Mouse (Mus musculus) ES-Bruce4 (cell line): ENCODE measurements around the gene Cobll1. TPM values are rescaled to one million over a fixed set of nuclear protein-coding genes. Genes with fewer than 3 reads are reported as not detected.

Experiments used
- H3K27ac ChIP-seq: 2 replicates; pipeline ENCODE4 v1.5.1; 2012; ENCODE audit warnings: low read length, inconsistent platforms; ENCODE audit not compliant: insufficient read depth
- H3K27me3 ChIP-seq: 2 replicates; pipeline ENCODE4 v1.6.1; 2012; ENCODE audit warnings: mild to moderate bottlenecking, low read length, inconsistent platforms; ENCODE audit not compliant: control insufficient read depth, poor library complexity, insufficient read depth, severe bottlenecking
- H3K36me3 ChIP-seq: 2 replicates; pipeline ENCODE4 v1.6.1; 2012; ENCODE audit warnings: inconsistent platforms, mild to moderate bottlenecking, low read length, moderate library complexity; ENCODE audit not compliant: control insufficient read depth, poor library complexity, insufficient read depth, severe bottlenecking
- H3K4me1 ChIP-seq: one replicate; pipeline ENCODE4 v1.8.1; 2011; ENCODE audit warnings: low read length; ENCODE audit not compliant: control insufficient read depth, insufficient read depth
- H3K4me3 ChIP-seq: 2 replicates; pipeline ENCODE4 v1.5.1; 2011; ENCODE audit warnings: low read depth, mild to moderate bottlenecking, low read length
- H3K9ac ChIP-seq: 2 replicates; pipeline ENCODE4 v1.6.1; 2012; ENCODE audit warnings: low read depth, mild to moderate bottlenecking, inconsistent platforms; ENCODE audit not compliant: poor library complexity, severe bottlenecking
- H3K9me3 ChIP-seq: replicated peaks from 2 replicates; pipeline ENCODE4 v1.6.1; 2012; ENCODE audit warnings: mild to moderate bottlenecking, low read length, inconsistent platforms; ENCODE audit not compliant: control insufficient read depth, poor library complexity, insufficient read depth, severe bottlenecking
- CTCF ChIP-seq: IDR thresholded peaks from one replicate; pipeline ENCODE4 v1.8.1; 2011; ENCODE audit warnings: low read depth, low read length
- EP300 ChIP-seq: IDR thresholded peaks from 2 replicates; pipeline ENCODE4 v1.6.1; 2011; ENCODE audit warnings: low read depth, low read length; ENCODE audit not compliant: insufficient read depth
- POLR2A ChIP-seq: IDR thresholded peaks from one replicate; pipeline ENCODE4 v1.8.1; 2011; ENCODE audit warnings: low read length; ENCODE audit not compliant: insufficient read depth
- polyA plus RNA-seq: library from polyadenylated mRNA; stranded (reverse); fragments of >200 nt; gene quantifications from 2 replicates; pipeline ENCODE4 v1.2.4, GENCODE M21; 2011; ENCODE audit warnings: low read depth; ENCODE audit not compliant: missing spikeins, insufficient read depth, insufficient read length

Gene Cobll1
- polyA plus RNA-seq, 1 experiment, result 7.4 TPM

- Histone ChIP-seq H3K36me3 (no peaks in the 10 kb centered on the region), H3K9ac (no peak overlapping the region), H3K27me3 (no peaks in the 10 kb centered on the region), H3K27ac (no peak overlapping the region), H3K4me3 (no peak overlapping the region), H3K9me3 (no peaks in the 10 kb centered on the region), H3K4me1 (no peaks in the 10 kb centered on the region)
- TF ChIP-seq CTCF (no peak), EP300 (no peak), POLR2A (no peak)
Observed at GRCm38 (mm10) chr2:65213675-65214074, 25.5 kb downstream of the Cobll1 start.

GRCm38 (mm10) chr2:65211620-65212019 is 27.6 kb downstream of the Cobll1 start:
- no peaks in the 10 kb centered on the region for H3K9me3 ChIP-seq
- no peaks in the 10 kb centered on the region for H3K36me3 ChIP-seq
- no peak overlapping the region for H3K9ac ChIP-seq
- no peak overlapping the region for H3K4me3 ChIP-seq
- H3K4me1 ChIP-seq, result no peaks in the 10 kb centered on the region
- no peak for TF ChIP-seq POLR2A
- TF ChIP-seq EP300, result no peak
- no peak for TF ChIP-seq CTCF
- H3K27me3 ChIP-seq, result no peaks in the 10 kb centered on the region
- H3K27ac ChIP-seq, result no peak overlapping the region

- Histone ChIP-seq H3K27me3 (no peaks in the 10 kb centered on the region), H3K4me1 (no peaks in the 10 kb centered on the region), H3K36me3 (no peaks in the 10 kb centered on the region), H3K9ac (no peak overlapping the region), H3K4me3 (no peak overlapping the region), H3K9me3 (no peaks in the 10 kb centered on the region), H3K27ac (no peak overlapping the region)
- TF ChIP-seq EP300 (no peak), CTCF (no peak), POLR2A (no peak)
Observed at GRCm38 (mm10) chr2:65207750-65208149, 31.5 kb downstream of the Cobll1 start.

GRCm38 (mm10) chr2:65203699-65204098 is 35.5 kb downstream of the Cobll1 start:
- no peak overlapping the region for H3K27ac ChIP-seq
- H3K9ac ChIP-seq, result no peak overlapping the region
- no peaks in the 10 kb centered on the region for H3K27me3 ChIP-seq
- no peak overlapping the region for H3K4me3 ChIP-seq
- TF ChIP-seq EP300 (no peak), CTCF (no peak)
- no peaks in the 10 kb centered on the region for H3K36me3 ChIP-seq
- no peaks in the 10 kb centered on the region for H3K9me3 ChIP-seq
- no peaks in the 10 kb centered on the region for H3K4me1 ChIP-seq

- Histone ChIP-seq H3K27ac (no peak overlapping the region), H3K4me3 (no peak overlapping the region), H3K9me3 (no peaks in the 10 kb centered on the region), H3K4me1 (no peaks in the 10 kb centered on the region), H3K27me3 (no peaks in the 10 kb centered on the region), H3K9ac (no peak overlapping the region), H3K36me3 (no peaks in the 10 kb centered on the region)
- TF ChIP-seq CTCF (no peak), EP300 (no peak), POLR2A (no peak)
Observed at GRCm38 (mm10) chr2:65199706-65200105, 39.5 kb downstream of the Cobll1 start.

- Histone ChIP-seq H3K4me3 (no peak overlapping the region), H3K36me3 (no peaks in the 10 kb centered on the region), H3K9ac (no peak overlapping the region), H3K27ac (no peak overlapping the region), H3K4me1 (no peaks in the 10 kb centered on the region), H3K27me3 (no peaks in the 10 kb centered on the region), H3K9me3 (no peaks in the 10 kb centered on the region)
- TF ChIP-seq EP300 (no peak), POLR2A (no peak), CTCF (no peak)
Observed at GRCm38 (mm10) chr2:65198605-65199004, 40.6 kb downstream of the Cobll1 start.
